Mouse (Mus musculus): ENCODE results near the gene Selp. TPM values are rescaled to one million over a fixed set of nuclear protein-coding genes. Genes with fewer than 3 reads are reported as not detected.

Selp gene
- polyA plus RNA-seq, 1 experiment from 2014 or later: 0.62 TPM

DNA sequence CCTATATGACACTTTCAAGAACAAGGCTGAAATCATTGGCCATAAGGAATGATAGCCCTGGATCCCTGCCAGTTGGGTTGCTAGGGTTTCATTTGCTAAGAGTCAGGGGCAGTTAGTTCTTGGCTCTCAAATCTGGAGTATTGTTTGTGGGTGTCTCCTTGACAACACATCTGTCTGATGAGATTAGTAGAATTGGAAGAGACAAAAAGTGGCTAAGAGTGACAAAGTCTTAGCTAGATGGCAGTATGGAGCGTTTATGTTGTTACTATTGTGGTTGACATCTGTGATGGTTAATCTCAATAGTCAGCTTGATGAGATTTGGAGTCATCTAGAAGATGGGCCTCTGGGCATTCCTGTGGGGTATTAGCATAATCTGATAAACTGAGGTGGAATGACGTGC lies 16.7 kb upstream of the Selp start:
- Histone ChIP-seq H3K27me3 (ENCODE audit: control insufficient read depth, insufficient read depth, low read length) (no peaks in the 10 kb centered on the region), H3K36me3 (ENCODE audit: control insufficient read depth, insufficient read depth, low read length) (no peaks in the 10 kb centered on the region), H3K4me3 (ENCODE audit: low read depth, low read length) (no peak overlapping the region), H3K4me1 (replicated peaks; ENCODE audit: control insufficient read depth, insufficient read depth) (no peaks in the 10 kb centered on the region), H3K9me3 (ENCODE audit: control insufficient read depth, low read length) (no peaks in the 10 kb centered on the region), H3K9ac (ENCODE audit: low read length) (no peak overlapping the region), H3K27ac (replicated peaks) (no peak overlapping the region), H3K4me2 (replicated peaks; ENCODE audit: low read depth) (no peak overlapping the region)
- TF ChIP-seq EP300 (optimal IDR thresholded peaks at IDR 0.05): no peak
- no peak for TF ChIP-seq CTCF (IDR thresholded peaks at IDR 0.05; ENCODE audit: low read depth)
- DNase-seq (ENCODE audit: low spot score) (no peak), ATAC-seq (ENCODE audit: low FRiP score, low TSS enrichment) (no peak)
- 68% methylated on average over 2 of the region's 2 CpGs for WGBS

DNA sequence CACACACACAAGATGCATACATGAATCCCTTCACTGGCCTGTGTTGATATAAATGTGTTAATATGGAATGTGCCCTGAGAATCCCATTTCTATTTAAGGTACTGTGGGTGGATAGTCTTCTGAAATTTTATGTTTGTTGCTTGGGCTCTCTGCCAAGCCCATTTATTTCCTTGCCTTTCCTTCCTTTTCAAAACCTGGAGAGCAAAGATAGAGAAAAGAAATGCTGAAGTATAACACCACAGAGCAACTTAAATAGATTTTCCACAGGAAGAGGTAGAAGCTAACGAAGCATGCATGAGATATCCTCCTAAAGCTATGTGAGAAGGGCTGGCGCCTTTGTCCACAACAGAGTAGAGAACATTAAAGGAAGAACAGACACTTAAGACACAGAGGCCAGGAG lies 5.3 kb upstream of the Selp start:
- DNase-seq (ENCODE audit: low spot score) (no peak), ATAC-seq (ENCODE audit: low FRiP score, low TSS enrichment) (no peak)
- H3K27me3 ChIP-seq (ENCODE audit: control insufficient read depth, insufficient read depth, low read length): no peaks in the 10 kb centered on the region
- no peaks in the 10 kb centered on the region for H3K9me3 ChIP-seq (ENCODE audit: control insufficient read depth, low read length)
- 61% methylated on average over 2 of the region's 2 CpGs for WGBS
- no peak overlapping the region for H3K27ac ChIP-seq (replicated peaks)
- no peaks in the 10 kb centered on the region for H3K36me3 ChIP-seq (ENCODE audit: control insufficient read depth, insufficient read depth, low read length)
- no peak overlapping the region for H3K4me2 ChIP-seq (replicated peaks; ENCODE audit: low read depth)
- TF ChIP-seq CTCF (IDR thresholded peaks at IDR 0.05; ENCODE audit: low read depth): no peak
- no peak for TF ChIP-seq EP300 (optimal IDR thresholded peaks at IDR 0.05)
- H3K9ac ChIP-seq (ENCODE audit: low read length): no peak overlapping the region
- no peak overlapping the region for H3K4me3 ChIP-seq (ENCODE audit: low read depth, low read length)
- no peaks in the 10 kb centered on the region for H3K4me1 ChIP-seq (replicated peaks; ENCODE audit: control insufficient read depth, insufficient read depth)

DNA sequence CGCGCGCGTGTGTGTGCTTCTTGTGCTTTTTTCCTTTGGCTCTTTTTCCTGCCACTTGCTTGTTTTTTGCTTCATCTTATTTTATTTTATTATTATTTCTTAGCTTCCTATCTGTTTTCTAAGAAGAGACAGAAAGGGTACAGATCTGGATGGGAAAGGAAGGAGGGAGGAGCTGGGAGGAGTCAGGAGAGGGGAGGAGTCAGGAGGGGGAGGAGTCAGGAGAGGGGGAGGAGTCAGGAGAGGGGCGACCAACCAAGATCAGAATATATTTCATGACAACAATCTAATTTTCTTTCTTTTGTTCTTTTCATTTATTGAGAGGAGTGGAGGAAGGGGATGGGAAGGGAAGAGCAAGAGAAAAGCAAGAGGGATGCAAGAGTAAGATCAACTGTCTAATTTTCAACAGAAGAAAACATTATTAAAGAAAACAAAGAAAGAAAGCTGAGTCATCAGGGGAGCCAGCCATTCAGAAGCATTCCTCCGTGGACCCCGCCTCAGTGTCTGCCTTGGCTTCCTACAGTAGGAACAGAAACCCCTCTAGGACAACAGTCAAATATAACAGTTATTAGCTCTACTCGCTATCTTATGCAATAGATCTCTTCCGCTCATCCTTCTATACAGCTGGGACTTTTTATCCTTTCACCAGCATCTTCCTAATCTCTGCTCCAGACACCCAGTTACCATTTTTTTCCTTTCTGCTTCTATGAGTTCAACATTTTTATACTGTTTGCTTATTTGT lies 4.3 kb upstream of the Selp start:
- Histone ChIP-seq H3K4me2 (replicated peaks; ENCODE audit: low read depth) (no peak overlapping the region), H3K9me3 (ENCODE audit: control insufficient read depth, low read length) (no peaks in the 10 kb centered on the region), H3K27ac (replicated peaks) (no peak overlapping the region), H3K27me3 (ENCODE audit: control insufficient read depth, insufficient read depth, low read length) (no peaks in the 10 kb centered on the region), H3K9ac (ENCODE audit: low read length) (no peak overlapping the region), H3K4me1 (replicated peaks; ENCODE audit: control insufficient read depth, insufficient read depth) (no peaks in the 10 kb centered on the region), H3K4me3 (ENCODE audit: low read depth, low read length) (no peak overlapping the region), H3K36me3 (ENCODE audit: control insufficient read depth, insufficient read depth, low read length) (no peaks in the 10 kb centered on the region)
- TF ChIP-seq EP300 (optimal IDR thresholded peaks at IDR 0.05) (no peak), CTCF (IDR thresholded peaks at IDR 0.05; ENCODE audit: low read depth) (no peak)
- WGBS: 95% methylated on average over 9 of the region's 9 CpGs
- ATAC-seq (ENCODE audit: low FRiP score, low TSS enrichment) (no peak), DNase-seq (ENCODE audit: low spot score) (no peak)

DNA sequence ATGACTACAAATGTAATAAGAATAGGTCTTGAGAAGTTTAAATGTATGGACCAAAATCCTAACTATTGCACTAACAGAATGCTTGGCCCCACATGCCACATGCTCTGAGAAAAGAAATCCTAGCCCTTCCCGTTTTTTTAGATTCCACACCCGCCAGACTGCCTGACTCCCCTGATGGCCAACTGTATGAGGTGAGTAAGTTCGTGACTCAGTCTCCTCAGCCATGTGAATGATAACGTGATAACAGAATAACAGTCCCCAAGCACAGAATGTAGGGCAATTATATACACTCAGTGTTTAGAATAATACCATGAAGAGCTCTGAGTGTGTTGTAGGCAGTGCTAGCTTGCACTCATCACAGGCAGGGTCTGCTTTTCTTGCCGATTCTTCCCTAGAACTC lies 784 bp upstream of the Selp start:
- no peak overlapping the region for H3K27ac ChIP-seq (replicated peaks)
- ATAC-seq (ENCODE audit: low FRiP score, low TSS enrichment) (no peak), DNase-seq (ENCODE audit: low spot score) (no peak)
- no peaks in the 10 kb centered on the region for H3K4me1 ChIP-seq (replicated peaks; ENCODE audit: control insufficient read depth, insufficient read depth)
- TF ChIP-seq CTCF (IDR thresholded peaks at IDR 0.05; ENCODE audit: low read depth) (no peak), EP300 (optimal IDR thresholded peaks at IDR 0.05) (no peak)
- 76% methylated on average over 5 of the region's 5 CpGs for WGBS
- no peak overlapping the region for H3K9ac ChIP-seq (ENCODE audit: low read length)
- no peak overlapping the region for H3K4me3 ChIP-seq (ENCODE audit: low read depth, low read length)
- H3K9me3 ChIP-seq (ENCODE audit: control insufficient read depth, low read length): no peaks in the 10 kb centered on the region
- H3K4me2 ChIP-seq (replicated peaks; ENCODE audit: low read depth): no peak overlapping the region
- H3K36me3 ChIP-seq (ENCODE audit: control insufficient read depth, insufficient read depth, low read length): no peaks in the 10 kb centered on the region
- no peaks in the 10 kb centered on the region for H3K27me3 ChIP-seq (ENCODE audit: control insufficient read depth, insufficient read depth, low read length)

DNA sequence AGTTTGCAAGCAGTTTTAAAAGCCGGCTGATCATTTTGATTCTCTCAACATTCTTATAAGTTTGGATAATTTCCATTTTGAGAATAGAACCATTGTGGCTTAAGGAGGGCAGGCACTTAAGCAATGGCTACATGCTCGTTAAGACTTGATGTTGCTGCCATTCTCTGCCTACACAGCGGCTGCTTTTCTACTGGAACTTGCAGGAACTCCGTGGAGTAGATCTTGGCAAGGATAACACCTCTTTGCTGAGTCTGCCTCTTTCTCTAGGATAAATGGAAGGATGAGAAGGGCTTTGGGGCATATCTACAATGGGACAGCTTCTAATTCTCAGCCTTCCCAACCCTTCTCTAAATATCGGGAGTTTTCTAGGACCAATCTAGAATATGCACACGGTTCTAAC lies 583 bp downstream of the Selp start:
- WGBS: 82% methylated on average over 6 of the region's 6 CpGs
- Histone ChIP-seq H3K36me3 (ENCODE audit: control insufficient read depth, insufficient read depth, low read length) (no peaks in the 10 kb centered on the region), H3K4me1 (replicated peaks; ENCODE audit: control insufficient read depth, insufficient read depth) (no peaks in the 10 kb centered on the region), H3K4me3 (ENCODE audit: low read depth, low read length) (no peak overlapping the region), H3K9ac (ENCODE audit: low read length) (no peak overlapping the region), H3K27me3 (ENCODE audit: control insufficient read depth, insufficient read depth, low read length) (no peaks in the 10 kb centered on the region), H3K4me2 (replicated peaks; ENCODE audit: low read depth) (no peak overlapping the region), H3K9me3 (ENCODE audit: control insufficient read depth, low read length) (no peaks in the 10 kb centered on the region), H3K27ac (replicated peaks) (no peak overlapping the region)
- TF ChIP-seq EP300 (optimal IDR thresholded peaks at IDR 0.05) (no peak), CTCF (IDR thresholded peaks at IDR 0.05; ENCODE audit: low read depth) (no peak)
- no peak for DNase-seq (ENCODE audit: low spot score)
- no peak for ATAC-seq (ENCODE audit: low FRiP score, low TSS enrichment)

DNA sequence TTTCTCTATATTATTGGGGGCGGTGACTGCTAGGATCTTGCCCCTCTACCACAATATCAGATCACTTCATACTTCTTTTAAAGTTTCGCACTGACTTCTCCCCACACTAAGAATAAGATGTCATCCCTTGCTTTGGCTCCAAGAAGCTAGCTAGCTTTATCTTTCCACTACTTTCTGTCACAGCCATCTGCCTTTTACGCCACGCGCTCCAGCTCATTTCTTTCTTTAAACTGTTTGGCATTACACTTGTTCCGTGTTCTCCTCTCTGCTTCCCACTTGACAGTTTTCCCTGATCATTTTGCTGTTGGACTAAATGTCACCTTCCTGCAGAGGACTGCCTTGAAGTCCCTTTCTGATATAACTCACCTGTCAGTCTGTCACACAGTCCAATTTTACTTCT lies 2.8 kb downstream of the Selp start:
- TF ChIP-seq CTCF (IDR thresholded peaks at IDR 0.05; ENCODE audit: low read depth): no peak
- TF ChIP-seq EP300 (optimal IDR thresholded peaks at IDR 0.05): no peak
- no peak overlapping the region for H3K27ac ChIP-seq (replicated peaks)
- H3K4me1 ChIP-seq (replicated peaks; ENCODE audit: control insufficient read depth, insufficient read depth): no peaks in the 10 kb centered on the region
- 87% methylated on average over 6 of the region's 6 CpGs for WGBS
- ATAC-seq (ENCODE audit: low FRiP score, low TSS enrichment) (no peak), DNase-seq (ENCODE audit: low spot score) (no peak)
- no peaks in the 10 kb centered on the region for H3K9me3 ChIP-seq (ENCODE audit: control insufficient read depth, low read length)
- no peaks in the 10 kb centered on the region for H3K27me3 ChIP-seq (ENCODE audit: control insufficient read depth, insufficient read depth, low read length)
- H3K9ac ChIP-seq (ENCODE audit: low read length): no peak overlapping the region
- H3K4me3 ChIP-seq (ENCODE audit: low read depth, low read length): no peak overlapping the region
- H3K36me3 ChIP-seq (ENCODE audit: control insufficient read depth, insufficient read depth, low read length): no peaks in the 10 kb centered on the region
- no peak overlapping the region for H3K4me2 ChIP-seq (replicated peaks; ENCODE audit: low read depth)

Measured in stomach, postnatal 0 days (tissue).